Mouse (Mus musculus): ENCODE measurements at regions not wholly inside any gene's neighbourhood (a gene's known extent, or its start where the extent isn't known, plus 50 kb on each side); places are given as distances from the start of the nearest gene placed in this dataset.

- Histone ChIP-seq H3K4me1 (ENCODE audit: control insufficient read depth, insufficient read depth, insufficient read length) (no peaks in the 10 kb centered on the region), H3K4me3 (ENCODE audit: extremely low read depth, insufficient read depth, insufficient read length) (no peak overlapping the region), H3K27ac (ENCODE audit: insufficient read depth, low read length) (no peak overlapping the region), H3K36me3 (ENCODE audit: control insufficient read depth, insufficient read depth, low read length) (no peaks in the 10 kb centered on the region), H3K27me3 (ENCODE audit: control insufficient read depth, insufficient read depth, low read length) (no peaks in the 10 kb centered on the region)
- DNase-seq (ENCODE audit: low read depth in 1 of 2, low spot score in 2 of 2), result no peak
- TF ChIP-seq CTCF (IDR thresholded peaks at IDR 0.05; ENCODE audit: extremely low read depth, insufficient read depth, insufficient read length, insufficient replicate concordance) (no peak), POLR2A (IDR thresholded peaks at IDR 0.05; ENCODE audit: low read depth, low read length) (no peak)
- WGBS, result 83% methylated on average over 1 of the region's 1 CpGs
These were observed 436.0 kb downstream of the Meis1 start for GRCm38 (mm10) chr11:18582781-18583161.

GRCm38 (mm10) chr11:18581997-18582780, 436.6 kb downstream of the Meis1 start:
- WGBS, result 63% methylated on average over 2 of the region's 2 CpGs
- no peak for DNase-seq (ENCODE audit: low read depth in 1 of 2, low spot score in 2 of 2)
- H3K4me1 ChIP-seq (ENCODE audit: control insufficient read depth, insufficient read depth, insufficient read length), result no peaks in the 10 kb centered on the region
- H3K4me3 ChIP-seq (ENCODE audit: extremely low read depth, insufficient read depth, insufficient read length), result no peak overlapping the region
- no peaks in the 10 kb centered on the region for H3K27me3 ChIP-seq (ENCODE audit: control insufficient read depth, insufficient read depth, low read length)
- H3K36me3 ChIP-seq (ENCODE audit: control insufficient read depth, insufficient read depth, low read length), result no peaks in the 10 kb centered on the region
- TF ChIP-seq POLR2A (IDR thresholded peaks at IDR 0.05; ENCODE audit: low read depth, low read length) (no peak), CTCF (IDR thresholded peaks at IDR 0.05; ENCODE audit: extremely low read depth, insufficient read depth, insufficient read length, insufficient replicate concordance) (no peak)
- peak overlapping the region; percentile 50 for H3K27ac ChIP-seq (ENCODE audit: insufficient read depth, low read length)

- TF ChIP-seq CTCF (IDR thresholded peaks at IDR 0.05; ENCODE audit: extremely low read depth, insufficient read depth, insufficient read length, insufficient replicate concordance), result no peak
- no peak for TF ChIP-seq POLR2A (IDR thresholded peaks at IDR 0.05; ENCODE audit: low read depth, low read length)
- Histone ChIP-seq H3K27me3 (ENCODE audit: control insufficient read depth, insufficient read depth, low read length) (no peaks in the 10 kb centered on the region), H3K4me3 (ENCODE audit: extremely low read depth, insufficient read depth, insufficient read length) (no peak overlapping the region), H3K36me3 (ENCODE audit: control insufficient read depth, insufficient read depth, low read length) (no peaks in the 10 kb centered on the region), H3K4me1 (ENCODE audit: control insufficient read depth, insufficient read depth, insufficient read length) (no peaks in the 10 kb centered on the region), H3K27ac (ENCODE audit: insufficient read depth, low read length) (no peak overlapping the region)
- DNase-seq (ENCODE audit: low read depth in 1 of 2, low spot score in 2 of 2), result no peak
- WGBS, result 86% methylated on average over 8 of the region's 8 CpGs
These were observed 437.5 kb downstream of the Meis1 start for GRCm38 (mm10) chr11:18581078-18581800.

GRCm38 (mm10) chr11:18571557-18572209, 447.1 kb downstream of the Meis1 start:
- no peaks in the 10 kb centered on the region for H3K4me1 ChIP-seq (ENCODE audit: control insufficient read depth, insufficient read depth, insufficient read length)
- 89% methylated on average over 4 of the region's 4 CpGs for WGBS
- no peaks in the 10 kb centered on the region for H3K36me3 ChIP-seq (ENCODE audit: control insufficient read depth, insufficient read depth, low read length)
- TF ChIP-seq POLR2A (IDR thresholded peaks at IDR 0.05; ENCODE audit: low read depth, low read length) (no peak), CTCF (IDR thresholded peaks at IDR 0.05; ENCODE audit: extremely low read depth, insufficient read depth, insufficient read length, insufficient replicate concordance) (no peak)
- DNase-seq (ENCODE audit: low read depth in 1 of 2, low spot score in 2 of 2), result no peak
- H3K4me3 ChIP-seq (ENCODE audit: extremely low read depth, insufficient read depth, insufficient read length), result no peak overlapping the region
- H3K27me3 ChIP-seq (ENCODE audit: control insufficient read depth, insufficient read depth, low read length), result no peaks in the 10 kb centered on the region
- H3K27ac ChIP-seq (ENCODE audit: insufficient read depth, low read length), result no peak overlapping the region

- H3K27me3 ChIP-seq (ENCODE audit: control insufficient read depth, insufficient read depth, low read length), result no peaks in the 10 kb centered on the region
- no peak for DNase-seq (ENCODE audit: low read depth in 1 of 2, low spot score in 2 of 2)
- WGBS, result 92% methylated on average over 2 of the region's 2 CpGs
- no peaks in the 10 kb centered on the region for H3K4me1 ChIP-seq (ENCODE audit: control insufficient read depth, insufficient read depth, insufficient read length)
- H3K36me3 ChIP-seq (ENCODE audit: control insufficient read depth, insufficient read depth, low read length), result no peaks in the 10 kb centered on the region
- H3K27ac ChIP-seq (ENCODE audit: insufficient read depth, low read length), result no peak overlapping the region
- TF ChIP-seq POLR2A (IDR thresholded peaks at IDR 0.05; ENCODE audit: low read depth, low read length) (no peak), CTCF (IDR thresholded peaks at IDR 0.05; ENCODE audit: extremely low read depth, insufficient read depth, insufficient read length, insufficient replicate concordance) (no peak)
- H3K4me3 ChIP-seq (ENCODE audit: extremely low read depth, insufficient read depth, insufficient read length), result no peak overlapping the region
These were observed 455.8 kb downstream of the Meis1 start for GRCm38 (mm10) chr11:18563011-18563410.

- H3K27ac ChIP-seq (ENCODE audit: insufficient read depth, low read length), result no peak overlapping the region
- 38% methylated on average over 4 of the region's 4 CpGs for WGBS
- H3K36me3 ChIP-seq (ENCODE audit: control insufficient read depth, insufficient read depth, low read length), result no peaks in the 10 kb centered on the region
- no peak overlapping the region for H3K4me3 ChIP-seq (ENCODE audit: extremely low read depth, insufficient read depth, insufficient read length)
- H3K27me3 ChIP-seq (ENCODE audit: control insufficient read depth, insufficient read depth, low read length), result no peaks in the 10 kb centered on the region
- H3K4me1 ChIP-seq (ENCODE audit: control insufficient read depth, insufficient read depth, insufficient read length), result no peaks in the 10 kb centered on the region
- TF ChIP-seq CTCF (IDR thresholded peaks at IDR 0.05; ENCODE audit: extremely low read depth, insufficient read depth, insufficient read length, insufficient replicate concordance) (no peak), POLR2A (IDR thresholded peaks at IDR 0.05; ENCODE audit: low read depth, low read length) (no peak)
- DNase-seq (ENCODE audit: low read depth in 1 of 2, low spot score in 2 of 2), result no peak
These were observed 460.1 kb downstream of the Meis1 start for GRCm38 (mm10) chr11:18558665-18559064.

All from spleen, adult 2 months (tissue).